Mouse (Mus musculus): ENCODE results near the gene Olfr1284. TPM values are rescaled to one million over a fixed set of nuclear protein-coding genes. Genes with fewer than 3 reads are reported as not detected.

Olfr1284 gene
- polyA plus RNA-seq (2014; fragmentation: Illumina TruSeq; extraction: RNeasy Lipid Tissue Mini Kit (QIAGEN cat#74804); ENCODE audit: low read depth, low replicate concordance), result not detected

DNA sequence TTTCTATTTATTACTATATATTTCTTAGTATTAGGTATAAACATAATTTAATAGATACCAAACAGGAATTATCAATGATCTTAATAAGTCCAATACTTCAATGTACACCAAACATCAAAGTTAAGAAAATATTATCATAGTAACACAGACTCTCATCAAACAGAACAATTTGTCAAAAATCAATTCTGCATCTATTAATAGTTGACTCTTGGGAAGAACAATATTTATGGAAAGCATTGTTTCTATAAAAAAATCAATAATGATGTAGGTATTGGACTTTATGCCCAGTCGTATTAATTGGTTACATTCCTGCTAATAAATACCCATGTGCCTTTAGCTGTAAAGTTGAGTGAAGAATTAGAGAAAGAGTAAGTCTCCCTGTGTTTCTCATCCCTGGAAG lies at the start of gene Olfr1284:
Gene Olfr1284, plus strand, starts transcription at position 301 of the 400 bp plus-strand sequence.

DNA sequence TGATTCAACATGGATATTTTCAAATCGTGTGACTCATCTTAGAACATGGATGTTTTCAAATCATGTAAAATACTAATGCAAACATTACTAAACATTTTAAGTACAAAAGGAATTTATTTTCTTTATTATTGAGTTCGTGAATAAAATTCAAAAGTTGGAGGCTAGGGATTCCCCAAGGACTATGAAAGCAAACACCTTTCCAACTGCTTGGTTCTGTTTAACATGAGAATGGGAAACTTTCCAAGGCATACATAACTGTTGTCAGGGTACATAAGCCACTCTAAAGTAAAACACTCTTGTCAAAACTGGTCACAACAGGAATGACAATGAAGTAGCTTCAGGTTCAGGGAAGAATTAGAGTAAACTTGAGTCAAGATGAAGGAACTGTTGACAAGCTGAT lies 49.1 kb upstream of the Olfr1284 start, which contains the start of gene Olfr1281:
Gene Olfr1281, plus strand, starts transcription at position 301 of the 400 bp plus-strand sequence.

GRCm38 (mm10) chr2:111335976-111336375 lies 39.3 kb upstream of the Olfr1284 start, which contains the start of gene Olfr1282:
Gene Olfr1282, minus strand, starts transcription at chr2:111336076.

GRCm38 (mm10) chr2:111366490-111366889 lies 8.8 kb upstream of the Olfr1284 start, which contains the start of gene Olfr1283:
Gene Olfr1283, plus strand, starts transcription at chr2:111366790.

DNA sequence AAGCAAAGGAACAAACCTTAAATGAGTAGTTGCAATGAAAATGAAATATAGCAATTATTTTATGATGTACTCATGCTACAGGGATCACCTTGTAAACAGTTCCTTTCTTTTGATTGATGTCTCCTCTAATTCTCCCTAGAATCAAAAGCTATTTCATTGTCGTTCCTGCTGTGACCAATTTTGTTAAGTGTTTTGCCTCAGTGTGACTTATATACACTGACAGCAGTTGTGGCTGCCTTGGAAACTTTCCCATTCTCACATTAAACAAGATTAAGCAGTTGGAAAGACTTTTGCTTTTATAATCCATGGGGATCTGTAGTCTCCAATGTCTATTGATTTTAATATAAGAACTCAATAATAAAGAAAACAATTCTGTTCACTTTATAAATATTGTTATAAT lies 47.6 kb downstream of the Olfr1284 start, which contains the start of gene Olfr1286:
Gene Olfr1286, minus strand, starts transcription at position 185 of the 400 bp plus-strand sequence.

Other genes with a start within 250 kb of the Olfr1284 start
- 290 TPM for gene Gm15130, start 222.6 kb upstream of the Olfr1284 start, polyA plus RNA-seq (2014; fragmentation: Illumina TruSeq; extraction: RNeasy Lipid Tissue Mini Kit (QIAGEN cat#74804); ENCODE audit: low read depth, low replicate concordance)
- gene 4930430A15Rik, start 145.9 kb upstream of the Olfr1284 start, polyA plus RNA-seq (2014; fragmentation: Illumina TruSeq; extraction: RNeasy Lipid Tissue Mini Kit (QIAGEN cat#74804); ENCODE audit: low read depth, low replicate concordance), result 618 TPM
- gene Olfr1275, start 140.2 kb upstream of the Olfr1284 start, polyA plus RNA-seq (2014; fragmentation: Illumina TruSeq; extraction: RNeasy Lipid Tissue Mini Kit (QIAGEN cat#74804); ENCODE audit: low read depth, low replicate concordance), result 0.13 TPM
- gene Olfr1276, start 121.0 kb upstream of the Olfr1284 start, polyA plus RNA-seq (2014; fragmentation: Illumina TruSeq; extraction: RNeasy Lipid Tissue Mini Kit (QIAGEN cat#74804); ENCODE audit: low read depth, low replicate concordance), result not detected
- gene Olfr1277, start 101.4 kb upstream of the Olfr1284 start, polyA plus RNA-seq (2014; fragmentation: Illumina TruSeq; extraction: RNeasy Lipid Tissue Mini Kit (QIAGEN cat#74804); ENCODE audit: low read depth, low replicate concordance), result 0.22 TPM
- gene Olfr1278, start 85.4 kb upstream of the Olfr1284 start, polyA plus RNA-seq (2014; fragmentation: Illumina TruSeq; extraction: RNeasy Lipid Tissue Mini Kit (QIAGEN cat#74804); ENCODE audit: low read depth, low replicate concordance), result not detected
- gene Olfr1279, start 74.9 kb upstream of the Olfr1284 start, polyA plus RNA-seq (2014; fragmentation: Illumina TruSeq; extraction: RNeasy Lipid Tissue Mini Kit (QIAGEN cat#74804); ENCODE audit: low read depth, low replicate concordance), result 0.59 TPM
- 1.7 TPM for gene Olfr1280, start 61.5 kb upstream of the Olfr1284 start, polyA plus RNA-seq (2014; fragmentation: Illumina TruSeq; extraction: RNeasy Lipid Tissue Mini Kit (QIAGEN cat#74804); ENCODE audit: low read depth, low replicate concordance)
- 0.11 TPM for gene Olfr1281, start 49.0 kb upstream of the Olfr1284 start, polyA plus RNA-seq (2014; fragmentation: Illumina TruSeq; extraction: RNeasy Lipid Tissue Mini Kit (QIAGEN cat#74804); ENCODE audit: low read depth, low replicate concordance)
- gene Olfr1282, start 39.4 kb upstream of the Olfr1284 start, polyA plus RNA-seq (2014; fragmentation: Illumina TruSeq; extraction: RNeasy Lipid Tissue Mini Kit (QIAGEN cat#74804); ENCODE audit: low read depth, low replicate concordance), result not detected
- 0.13 TPM for gene Olfr1283, start 8.7 kb upstream of the Olfr1284 start, polyA plus RNA-seq (2014; fragmentation: Illumina TruSeq; extraction: RNeasy Lipid Tissue Mini Kit (QIAGEN cat#74804); ENCODE audit: low read depth, low replicate concordance)
- not detected for gene Olfr1286, start 47.6 kb downstream of the Olfr1284 start, polyA plus RNA-seq (2014; fragmentation: Illumina TruSeq; extraction: RNeasy Lipid Tissue Mini Kit (QIAGEN cat#74804); ENCODE audit: low read depth, low replicate concordance)
- not detected for gene Olfr1287, start 73.6 kb downstream of the Olfr1284 start, polyA plus RNA-seq (2014; fragmentation: Illumina TruSeq; extraction: RNeasy Lipid Tissue Mini Kit (QIAGEN cat#74804); ENCODE audit: low read depth, low replicate concordance)
- gene Olfr1288, start 98.6 kb downstream of the Olfr1284 start, polyA plus RNA-seq (2014; fragmentation: Illumina TruSeq; extraction: RNeasy Lipid Tissue Mini Kit (QIAGEN cat#74804); ENCODE audit: low read depth, low replicate concordance), result not detected
- gene Olfr1289, start 105.3 kb downstream of the Olfr1284 start, polyA plus RNA-seq (2014; fragmentation: Illumina TruSeq; extraction: RNeasy Lipid Tissue Mini Kit (QIAGEN cat#74804); ENCODE audit: low read depth, low replicate concordance), result not detected
- gene Olfr1290, start 118.3 kb downstream of the Olfr1284 start, polyA plus RNA-seq (2014; fragmentation: Illumina TruSeq; extraction: RNeasy Lipid Tissue Mini Kit (QIAGEN cat#74804); ENCODE audit: low read depth, low replicate concordance), result not detected
- gene Olfr1291-ps1, start 121.7 kb downstream of the Olfr1284 start, polyA plus RNA-seq (2014; fragmentation: Illumina TruSeq; extraction: RNeasy Lipid Tissue Mini Kit (QIAGEN cat#74804); ENCODE audit: low read depth, low replicate concordance), result not detected
- not detected for gene Olfr1293-ps, start 149.7 kb downstream of the Olfr1284 start, polyA plus RNA-seq (2014; fragmentation: Illumina TruSeq; extraction: RNeasy Lipid Tissue Mini Kit (QIAGEN cat#74804); ENCODE audit: low read depth, low replicate concordance)
- not detected for gene Olfr1294, start 164.8 kb downstream of the Olfr1284 start, polyA plus RNA-seq (2014; fragmentation: Illumina TruSeq; extraction: RNeasy Lipid Tissue Mini Kit (QIAGEN cat#74804); ENCODE audit: low read depth, low replicate concordance)
- gene Olfr1295, start 194.2 kb downstream of the Olfr1284 start, polyA plus RNA-seq (2014; fragmentation: Illumina TruSeq; extraction: RNeasy Lipid Tissue Mini Kit (QIAGEN cat#74804); ENCODE audit: low read depth, low replicate concordance), result not detected